Mouse (Mus musculus) liver, postnatal 0 days (tissue): ENCODE data around the gene Ankrd31.

Source experiments
- CTCF ChIP-seq: sonication (generic); IDR thresholded peaks from 2 replicates; pipeline ENCODE4 v1.5.1; 2016; ENCODE audit warnings: antibody characterized with exemption, low read depth
- EP300 ChIP-seq: IDR thresholded peaks from 2 replicates; pipeline ENCODE4 v1.6.1; 2016; ENCODE audit warnings: antibody characterized with exemption, low read depth, mild to moderate bottlenecking

DNA sequence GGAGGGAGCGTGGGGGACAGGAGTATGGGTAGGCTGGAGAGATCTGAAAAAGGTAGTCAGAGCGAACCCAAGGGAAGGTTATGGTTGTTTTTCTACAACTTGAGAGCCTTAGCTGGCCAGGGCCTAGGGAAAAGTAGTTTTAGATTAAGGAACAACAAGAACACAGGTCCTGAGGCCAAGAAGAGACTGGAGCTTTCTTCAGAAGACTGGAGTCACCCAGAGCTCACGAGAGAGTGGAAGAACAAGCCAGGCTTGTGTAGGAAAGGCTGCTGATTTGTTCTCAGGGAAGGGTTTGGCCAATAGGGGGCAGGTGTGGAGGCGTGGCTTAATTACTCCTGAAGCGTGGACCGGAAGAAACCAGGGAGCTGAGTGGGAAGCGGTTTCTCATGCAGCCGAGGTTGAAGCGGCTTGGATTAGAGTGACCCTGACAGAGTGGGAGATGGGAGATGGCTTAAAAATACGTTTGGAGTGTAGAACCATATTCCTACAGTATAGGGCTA, 189.0 kb downstream of the Ankrd31 start:
- TF ChIP-seq CTCF = 0 out of 2 replicates have a peak, but pooled peaks have one; percentile 8
- no peak for TF ChIP-seq EP300
